8 mouse cellular contexts compared by ENCODE assay signal in the genomic region with DNA sequence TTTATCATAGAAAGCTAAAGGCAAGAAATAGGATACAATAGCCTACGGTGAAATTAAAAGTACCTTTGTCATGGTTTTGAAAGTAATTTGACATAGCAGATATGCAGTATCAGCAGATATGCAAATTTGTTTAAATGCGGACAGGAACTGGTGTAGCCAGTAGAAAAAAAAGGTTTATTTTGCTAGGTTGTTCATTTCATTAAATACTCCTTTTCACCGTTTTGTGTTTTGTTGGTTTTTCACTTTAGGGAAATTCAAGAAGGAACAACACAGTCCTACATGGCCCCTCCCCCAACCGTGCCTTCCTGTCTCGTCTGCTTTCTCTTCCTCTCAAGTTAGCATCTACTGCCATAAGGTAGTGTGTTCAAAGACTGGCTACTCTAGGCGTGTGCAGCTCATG. TPM values are rescaled to one million over a fixed set of nuclear protein-coding genes. Genes with fewer than 3 reads are reported as not detected.
DNase-seq lines count a peak whose midpoint lies in the region; ATAC-seq lines count a peak whose summit lies in the region.

No protein-coding gene starts in this region.

- H3K4me2 ChIP-seq in embryonic facial prominence, embryonic 15.5 days (replicated peaks): peak overlapping the region; percentile 54
- peak overlapping the region; percentile 87 for H3K4me2 ChIP-seq in hindbrain, embryonic 15.5 days
- H3K4me2 ChIP-seq in liver, embryonic 13.5 days: peak overlapping the region; percentile 83

- no peak overlapping the region for H3K9ac ChIP-seq in embryonic facial prominence, embryonic 15.5 days
- no peak overlapping the region for H3K9ac ChIP-seq in hindbrain, embryonic 15.5 days
- peak overlapping the region; percentile 96 for H3K9ac ChIP-seq in liver, embryonic 13.5 days

- no peak overlapping the region for H3K27ac ChIP-seq in embryonic facial prominence, embryonic 15.5 days (replicated peaks)
- no peak overlapping the region for H3K27ac ChIP-seq in hindbrain, embryonic 15.5 days (replicated peaks)
- H3K27ac ChIP-seq in liver, embryonic 13.5 days: peak overlapping the region; percentile 98; the same call in 1 of the 2 replicates

- H3K4me3 ChIP-seq in embryonic facial prominence, embryonic 15.5 days (replicated peaks): peak overlapping the region; percentile 97
- H3K4me3 ChIP-seq in hindbrain, embryonic 15.5 days: peak overlapping the region; percentile 94
- H3K4me3 ChIP-seq in liver, embryonic 13.5 days (replicated peaks): peak overlapping the region; percentile 97

- no peaks in the 10 kb centered on the region for H3K9me3 ChIP-seq in embryonic facial prominence, embryonic 15.5 days (replicated peaks)
- H3K9me3 ChIP-seq in hindbrain, embryonic 15.5 days: no peaks in the 10 kb centered on the region
- H3K9me3 ChIP-seq in liver, embryonic 13.5 days (replicated peaks): no peaks in the 10 kb centered on the region

- 21% methylated on average over 6 of the region's 6 CpGs for WGBS in embryonic facial prominence, embryonic 15.5 days
- WGBS in hindbrain, embryonic 15.5 days: 30% methylated on average over 6 of the region's 6 CpGs
- WGBS in liver, embryonic 13.5 days (ENCODE audit: insufficient replicate concordance): 8% methylated on average over 6 of the region's 6 CpGs

- H3K4me1 ChIP-seq in embryonic facial prominence, embryonic 15.5 days: peaks cover 8% of the 10 kb centered on the region; the same call in 1 of the 2 replicates
- peaks cover 29% of the 10 kb centered on the region for H3K4me1 ChIP-seq in hindbrain, embryonic 15.5 days (replicated peaks)
- H3K4me1 ChIP-seq in liver, embryonic 13.5 days (replicated peaks): peaks cover 22% of the 10 kb centered on the region

- H3K36me3 ChIP-seq in embryonic facial prominence, embryonic 15.5 days: peaks cover 19% of the 10 kb centered on the region
- H3K36me3 ChIP-seq in hindbrain, embryonic 15.5 days: no peaks in the 10 kb centered on the region
- peaks cover 3% of the 10 kb centered on the region; the same call in 1 of the 2 replicates for H3K36me3 ChIP-seq in liver, embryonic 13.5 days

- ATAC-seq in embryonic facial prominence, embryonic 15.5 days (ENCODE audit: insufficient number of reproducible peaks, low FRiP score, low TSS enrichment, low read depth): no peak
- ATAC-seq in hindbrain, embryonic 15.5 days (ENCODE audit: low FRiP score, low read depth): no peak
- ATAC-seq in liver, embryonic 13.5 days (ENCODE audit: low read depth): no peak

- DNase-seq in right cerebral cortex, adult 18-20 months: peak; percentile 8
- no peak for DNase-seq in right cerebral cortex, postnatal 25 days
- peak; percentile 19 for DNase-seq in liver, embryonic 13.5 days
- DNase-seq in naive thymus-derived CD4-positive, alpha-beta T cell, adult 2 months (ENCODE audit: low read depth): peak; percentile 74
- peak; percentile 61 to 70 for DNase-seq in thymus, postnatal 36 days
- no peak for DNase-seq in cerebellum, postnatal 4 days (ENCODE audit: low spot score in 2 of 2)

- H3K27me3 ChIP-seq in embryonic facial prominence, embryonic 15.5 days: no peaks in the 10 kb centered on the region
- no peaks in the 10 kb centered on the region for H3K27me3 ChIP-seq in hindbrain, embryonic 15.5 days
- no peaks in the 10 kb centered on the region for H3K27me3 ChIP-seq in liver, embryonic 13.5 days

RNA-seq across cellular contexts. Expression of a gene that starts 1.4 kb away (rescaled TPM):
- 98.1 and 100 TPM in 2 replicates for polyA plus RNA-seq in embryonic facial prominence, embryonic 15.5 days (2015; fragmentation: Nextera tagmentation; extraction: Ambion mirVana)
- 83.5 and 84.8 TPM in 2 replicates for polyA plus RNA-seq in hindbrain, embryonic 15.5 days (2015; fragmentation: Nextera tagmentation; extraction: Ambion mirVana)
- polyA plus RNA-seq in liver, embryonic 13.5 days (2015; fragmentation: Nextera tagmentation; extraction: Ambion mirVana): 42.3 and 54.4 TPM in 2 replicates

Comparison
In these comparisons a context has a peak if more than half of its experiments do, and no peak if none do; other contexts are left out.
1. DNase-seq: peak in right cerebral cortex, adult 18-20 months (single experiment), liver, embryonic 13.5 days (single experiment), naive thymus-derived CD4-positive, alpha-beta T cell, adult 2 months (single experiment) and thymus, postnatal 36 days (2 of 2); none in right cerebral cortex, postnatal 25 days (single experiment) and cerebellum, postnatal 4 days (0 of 2).
2. Peak in every context shown above with its lines, with median percentiles within 50 percentile points of each other: H3K4me2 ChIP-seq and H3K4me3 ChIP-seq.